Mouse (Mus musculus) ES-Bruce4 (cell line): ENCODE measurements around the gene Smg1. TPM values are rescaled to one million over a fixed set of nuclear protein-coding genes. Genes with fewer than 3 reads are reported as not detected.

ENCODE experiments used
- H3K27ac ChIP-seq: 2 replicates; pipeline ENCODE4 v1.5.1; 2012; ENCODE audit warnings: low read length, inconsistent platforms; ENCODE audit not compliant: insufficient read depth
- H3K27me3 ChIP-seq: 2 replicates; pipeline ENCODE4 v1.6.1; 2012; ENCODE audit warnings: mild to moderate bottlenecking, low read length, inconsistent platforms; ENCODE audit not compliant: control insufficient read depth, poor library complexity, insufficient read depth, severe bottlenecking
- H3K36me3 ChIP-seq: 2 replicates; pipeline ENCODE4 v1.6.1; 2012; ENCODE audit warnings: inconsistent platforms, mild to moderate bottlenecking, low read length, moderate library complexity; ENCODE audit not compliant: control insufficient read depth, poor library complexity, insufficient read depth, severe bottlenecking
- H3K4me1 ChIP-seq: one replicate; pipeline ENCODE4 v1.8.1; 2011; ENCODE audit warnings: low read length; ENCODE audit not compliant: control insufficient read depth, insufficient read depth
- H3K4me3 ChIP-seq: 2 replicates; pipeline ENCODE4 v1.5.1; 2011; ENCODE audit warnings: low read depth, mild to moderate bottlenecking, low read length
- H3K9ac ChIP-seq: 2 replicates; pipeline ENCODE4 v1.6.1; 2012; ENCODE audit warnings: low read depth, mild to moderate bottlenecking, inconsistent platforms; ENCODE audit not compliant: poor library complexity, severe bottlenecking
- H3K9me3 ChIP-seq: replicated peaks from 2 replicates; pipeline ENCODE4 v1.6.1; 2012; ENCODE audit warnings: mild to moderate bottlenecking, low read length, inconsistent platforms; ENCODE audit not compliant: control insufficient read depth, poor library complexity, insufficient read depth, severe bottlenecking
- CTCF ChIP-seq: IDR thresholded peaks from one replicate; pipeline ENCODE4 v1.8.1; 2011; ENCODE audit warnings: low read depth, low read length
- EP300 ChIP-seq: IDR thresholded peaks from 2 replicates; pipeline ENCODE4 v1.6.1; 2011; ENCODE audit warnings: low read depth, low read length; ENCODE audit not compliant: insufficient read depth
- POLR2A ChIP-seq: IDR thresholded peaks from one replicate; pipeline ENCODE4 v1.8.1; 2011; ENCODE audit warnings: low read length; ENCODE audit not compliant: insufficient read depth
- polyA plus RNA-seq: library from polyadenylated mRNA; stranded (reverse); fragments of >200 nt; gene quantifications from 2 replicates; pipeline ENCODE4 v1.2.4, GENCODE M21; 2011; ENCODE audit warnings: low read depth; ENCODE audit not compliant: missing spikeins, insufficient read depth, insufficient read length

Smg1 gene
- polyA plus RNA-seq, 1 experiment: 90.8 TPM

DNA sequence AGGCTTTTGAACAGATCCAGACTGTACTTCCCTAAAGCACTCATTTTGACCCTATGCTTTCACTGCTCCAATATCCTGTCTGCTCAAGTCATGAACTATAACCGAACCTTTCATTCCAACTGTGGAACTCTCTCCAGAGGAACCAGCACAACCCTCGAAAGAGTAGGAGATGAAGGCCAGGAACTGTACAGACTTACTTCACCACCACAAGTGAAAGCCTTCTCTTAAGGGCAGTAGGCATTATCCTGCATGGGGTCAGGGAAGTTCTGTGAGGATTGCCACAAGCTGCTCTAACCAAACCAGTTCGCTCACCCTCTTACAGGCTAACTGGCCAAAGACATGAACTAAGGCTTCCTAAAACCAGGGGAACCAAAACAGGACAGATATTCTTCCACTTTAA, 132.3 kb downstream of the Smg1 start:
- Histone ChIP-seq H3K9me3 (no peaks in the 10 kb centered on the region), H3K4me3 (peak overlapping the region; percentile 31; the same call in 1 of the 2 replicates), H3K36me3 (peaks cover 91% of the 10 kb centered on the region), H3K9ac (peak overlapping the region; percentile 32), H3K27me3 (no peaks in the 10 kb centered on the region), H3K4me1 (peaks cover 1% of the 10 kb centered on the region), H3K27ac (peak overlapping the region; percentile 4; the same call in 1 of the 2 replicates)
- TF ChIP-seq CTCF (no peak), POLR2A (no peak), EP300 (no peak)

GRCm38 (mm10) chr7:118107671-118108070, 135.8 kb downstream of the Smg1 start:
- Histone ChIP-seq H3K9me3 (no peaks in the 10 kb centered on the region), H3K4me3 (no peak overlapping the region), H3K9ac (no peak overlapping the region), H3K27ac (no peak overlapping the region), H3K4me1 (peaks cover 7% of the 10 kb centered on the region), H3K36me3 (peaks cover 79% of the 10 kb centered on the region), H3K27me3 (no peaks in the 10 kb centered on the region)
- TF ChIP-seq POLR2A (no peak), CTCF (no peak), EP300 (no peak)

GRCm38 (mm10) chr7:118104458-118105052, 138.9 kb downstream of the Smg1 start:
- TF ChIP-seq POLR2A (no peak), EP300 (no peak), CTCF (no peak)
- Histone ChIP-seq H3K4me3 (no peak overlapping the region), H3K36me3 (peaks cover 48% of the 10 kb centered on the region), H3K27ac (peak overlapping the region; percentile 77), H3K27me3 (no peaks in the 10 kb centered on the region), H3K9ac (no peak overlapping the region), H3K4me1 (peaks cover 7% of the 10 kb centered on the region), H3K9me3 (no peaks in the 10 kb centered on the region)

- Histone ChIP-seq H3K9me3 (no peaks in the 10 kb centered on the region), H3K4me1 (peaks cover 6% of the 10 kb centered on the region), H3K27ac (peak overlapping the region; percentile 77), H3K9ac (no peak overlapping the region), H3K27me3 (no peaks in the 10 kb centered on the region), H3K36me3 (peaks cover 39% of the 10 kb centered on the region), H3K4me3 (no peak overlapping the region)
- TF ChIP-seq CTCF (no peak), POLR2A (no peak), EP300 (no peak)
These were observed 139.7 kb downstream of the Smg1 start for GRCm38 (mm10) chr7:118103462-118104379.

GRCm38 (mm10) chr7:118102678-118103461, 140.6 kb downstream of the Smg1 start:
- Histone ChIP-seq H3K4me3 (no peak overlapping the region), H3K27me3 (no peaks in the 10 kb centered on the region), H3K27ac (peak overlapping the region; percentile 77), H3K36me3 (peaks cover 31% of the 10 kb centered on the region), H3K4me1 (peaks cover 6% of the 10 kb centered on the region), H3K9ac (no peak overlapping the region), H3K9me3 (no peaks in the 10 kb centered on the region)
- TF ChIP-seq POLR2A (no peak), CTCF (no peak), EP300 (no peak)
